Mouse (Mus musculus): ENCODE measurements around the gene Rpl36.

Gene Rpl36

DNA sequence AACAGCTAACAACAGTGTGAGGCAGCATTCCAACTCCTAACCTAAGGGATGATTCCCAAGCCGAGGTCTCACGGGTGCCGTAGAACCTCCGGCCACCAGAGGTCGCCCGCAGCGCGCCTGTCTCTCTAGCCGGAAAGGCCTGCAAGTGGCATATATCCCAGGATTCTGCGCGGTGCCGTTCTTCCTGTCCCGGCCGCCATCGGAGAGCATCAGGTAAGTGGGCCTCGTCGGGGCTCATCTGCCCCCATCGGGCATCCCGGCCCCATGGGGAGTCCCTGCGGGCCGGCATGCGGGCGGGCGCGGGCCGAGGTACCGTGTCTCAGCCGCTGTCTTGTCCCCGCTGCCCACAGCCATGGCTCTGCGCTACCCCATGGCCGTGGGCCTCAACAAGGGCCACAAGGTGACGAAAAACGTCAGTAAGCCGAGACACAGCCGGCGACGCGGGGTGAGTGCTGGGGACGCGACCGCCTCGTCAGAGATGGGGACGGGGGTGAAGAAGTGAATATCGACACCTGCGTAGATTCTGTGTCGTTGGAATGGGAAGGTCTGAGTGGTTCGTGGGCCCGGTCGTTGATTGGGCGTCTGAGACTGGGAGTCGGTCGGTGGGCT lies at the start of gene Rpl36:
Gene Rpl36, plus strand, starts transcription at position 181 of the 609 bp plus-strand sequence.
- DNase-seq (ENCODE audit: low spot score) = peak; percentile 97

GRCm38 (mm10) chr17:56566293-56566692 lies 46.9 kb upstream of the Rpl36 start:
- DNase-seq (ENCODE audit: low spot score) = no peak

DNA sequence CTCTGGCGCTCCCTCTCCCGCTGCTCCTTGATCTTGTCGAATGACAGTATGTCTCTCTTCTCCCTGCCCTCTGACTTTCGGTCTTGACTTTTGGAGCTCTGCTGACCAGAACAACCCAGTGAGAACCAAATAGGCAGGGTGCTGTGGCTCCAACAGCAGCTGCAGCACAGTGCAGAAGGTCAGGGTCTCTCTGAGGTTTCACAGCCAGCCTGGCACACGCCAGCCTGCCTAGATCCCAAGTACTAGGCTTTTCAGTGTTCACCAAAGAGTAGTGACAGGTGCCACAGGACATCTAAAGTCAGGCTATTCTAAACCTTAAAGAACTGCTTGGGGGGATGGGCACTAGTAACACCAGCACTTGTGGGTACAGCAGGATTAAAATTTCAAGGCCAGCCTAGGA lies 46.3 kb upstream of the Rpl36 start:
- no peak for DNase-seq (ENCODE audit: low spot score)

DNA sequence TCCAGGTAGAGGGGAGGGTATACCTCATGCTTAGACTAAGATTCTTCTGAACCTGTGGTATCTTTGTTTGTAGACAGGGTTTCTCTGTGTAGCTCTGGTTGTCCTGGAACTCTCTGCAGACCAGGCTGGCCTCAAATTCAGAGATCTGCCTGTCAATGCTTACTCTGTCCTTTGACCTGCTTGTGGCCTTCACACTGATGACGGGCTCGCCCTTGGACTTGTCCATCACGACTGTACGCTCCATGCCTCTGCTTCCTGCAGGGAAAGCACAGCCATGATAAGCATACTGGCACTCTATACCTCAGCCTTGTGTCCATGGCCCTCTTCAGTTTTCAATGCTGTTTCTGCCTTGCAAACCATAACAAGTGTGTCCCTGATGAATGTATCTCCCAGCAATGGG lies 45.8 kb upstream of the Rpl36 start:
- no peak for DNase-seq (ENCODE audit: low spot score)

- no peak for DNase-seq (ENCODE audit: low spot score)
Observed at GRCm38 (mm10) chr17:56570287-56570686, 42.9 kb upstream of the Rpl36 start.

- DNase-seq (ENCODE audit: low spot score) = peak; percentile 36
Observed at GRCm38 (mm10) chr17:56572154-56572553, 41.1 kb upstream of the Rpl36 start.

DNA sequence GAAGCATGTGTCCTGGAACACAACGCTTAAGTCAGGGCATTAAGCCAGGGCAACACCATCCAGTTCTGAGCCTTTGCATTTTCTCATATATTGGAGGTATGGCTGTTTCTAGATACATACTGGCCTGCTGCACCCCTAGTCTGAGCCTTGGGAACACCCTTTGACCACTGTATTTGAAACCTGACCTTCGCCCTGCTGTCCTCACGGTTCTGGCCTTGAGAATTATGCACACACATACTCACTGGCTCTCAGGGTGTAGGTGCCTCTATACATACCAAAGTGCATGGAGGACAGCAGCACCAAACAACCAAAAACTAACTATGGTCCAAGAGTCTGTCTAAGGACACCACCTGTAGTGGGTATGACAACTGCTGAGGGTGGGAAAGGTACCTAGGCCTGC lies 40.3 kb upstream of the Rpl36 start:
- no peak for DNase-seq (ENCODE audit: low spot score)

DNA sequence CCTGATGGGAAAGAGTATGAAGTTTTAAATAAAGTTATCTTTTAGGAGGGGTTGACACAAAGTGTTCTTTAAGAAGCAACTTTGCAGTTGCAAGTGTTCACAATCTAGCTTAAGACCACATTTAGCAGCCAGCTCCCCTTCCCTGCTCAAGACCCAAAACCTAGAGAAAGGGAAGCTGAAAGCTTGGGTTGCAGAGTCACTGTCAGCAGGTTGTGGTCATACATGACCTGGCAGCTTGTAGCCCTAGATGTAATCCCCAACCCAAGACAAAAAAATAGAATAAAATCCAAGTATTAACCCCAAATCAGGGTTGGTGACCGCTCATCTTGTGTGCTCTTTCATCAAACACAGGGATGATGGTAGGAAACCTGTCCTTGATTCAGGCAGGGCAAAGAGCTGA lies 30.1 kb upstream of the Rpl36 start:
- DNase-seq (ENCODE audit: low spot score) = no peak

GRCm38 (mm10) chr17:56583611-56584256 lies 29.5 kb upstream of the Rpl36 start:
- peak; percentile 65 for DNase-seq (ENCODE audit: low spot score)

GRCm38 (mm10) chr17:56584257-56585130 lies 28.7 kb upstream of the Rpl36 start, which contains the start of the genes Safb2 and Safb:
Gene Safb2, minus strand, starts transcription at chr17:56584585.
Gene Safb, plus strand, starts transcription at chr17:56584825.
- peak; percentile 100 for DNase-seq (ENCODE audit: low spot score)

DNA sequence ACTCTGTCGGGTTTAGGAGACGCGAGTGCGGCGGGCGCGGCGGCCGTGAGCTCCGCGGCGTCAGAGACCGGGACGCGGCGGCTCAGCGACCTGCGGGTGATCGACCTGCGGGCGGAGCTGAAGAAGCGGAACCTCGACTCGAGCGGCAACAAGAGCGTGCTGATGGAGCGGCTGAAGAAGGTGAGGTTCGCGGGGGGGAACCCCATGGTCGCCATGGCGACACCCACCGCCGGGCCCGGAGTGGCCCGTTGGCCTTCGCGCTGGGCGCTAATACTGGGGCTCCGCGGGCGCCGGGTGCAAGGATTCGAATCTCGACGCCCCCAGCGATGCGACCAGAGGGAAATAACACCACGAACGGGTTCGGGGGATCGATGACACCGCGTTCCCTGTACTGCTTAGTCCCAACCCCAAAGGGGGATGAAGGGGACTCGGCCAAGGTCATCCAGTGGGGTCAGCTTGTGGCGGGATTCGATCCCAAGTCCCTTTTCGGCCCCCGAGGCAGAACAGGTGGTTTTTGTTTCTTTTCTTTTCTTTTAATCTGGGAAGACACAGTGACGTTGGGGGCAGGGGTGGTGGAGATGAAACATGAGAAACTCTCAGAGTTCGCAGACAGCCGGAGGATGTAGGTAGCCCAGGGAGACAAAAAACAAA lies 27.9 kb upstream of the Rpl36 start:
- DNase-seq (ENCODE audit: low spot score) = peak; percentile 68

GRCm38 (mm10) chr17:56587773-56588172 lies 25.4 kb upstream of the Rpl36 start:
- no peak for DNase-seq (ENCODE audit: low spot score)

- DNase-seq (ENCODE audit: low spot score) = no peak
Observed at GRCm38 (mm10) chr17:56588921-56589320, 24.3 kb upstream of the Rpl36 start.

DNA sequence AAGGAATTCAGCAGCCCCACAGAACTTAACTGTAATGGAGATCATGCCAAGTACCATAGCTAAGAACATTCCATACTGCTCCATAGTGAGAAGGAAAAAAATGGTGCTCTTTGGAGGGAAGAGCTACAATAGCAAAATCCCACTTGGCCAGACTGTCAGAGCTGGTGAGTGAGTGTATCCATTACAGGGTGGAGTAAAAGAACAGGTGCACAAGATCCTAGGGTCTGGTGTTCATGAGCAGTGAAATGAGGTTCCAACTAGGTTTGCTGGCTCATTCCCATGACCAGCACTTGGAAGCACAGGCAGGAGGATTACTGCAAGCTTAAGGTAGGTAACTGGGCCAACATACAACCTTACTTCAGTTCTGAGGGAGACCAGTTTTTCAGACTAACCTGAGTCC lies 20.7 kb upstream of the Rpl36 start:
- no peak for DNase-seq (ENCODE audit: low spot score)

DNA sequence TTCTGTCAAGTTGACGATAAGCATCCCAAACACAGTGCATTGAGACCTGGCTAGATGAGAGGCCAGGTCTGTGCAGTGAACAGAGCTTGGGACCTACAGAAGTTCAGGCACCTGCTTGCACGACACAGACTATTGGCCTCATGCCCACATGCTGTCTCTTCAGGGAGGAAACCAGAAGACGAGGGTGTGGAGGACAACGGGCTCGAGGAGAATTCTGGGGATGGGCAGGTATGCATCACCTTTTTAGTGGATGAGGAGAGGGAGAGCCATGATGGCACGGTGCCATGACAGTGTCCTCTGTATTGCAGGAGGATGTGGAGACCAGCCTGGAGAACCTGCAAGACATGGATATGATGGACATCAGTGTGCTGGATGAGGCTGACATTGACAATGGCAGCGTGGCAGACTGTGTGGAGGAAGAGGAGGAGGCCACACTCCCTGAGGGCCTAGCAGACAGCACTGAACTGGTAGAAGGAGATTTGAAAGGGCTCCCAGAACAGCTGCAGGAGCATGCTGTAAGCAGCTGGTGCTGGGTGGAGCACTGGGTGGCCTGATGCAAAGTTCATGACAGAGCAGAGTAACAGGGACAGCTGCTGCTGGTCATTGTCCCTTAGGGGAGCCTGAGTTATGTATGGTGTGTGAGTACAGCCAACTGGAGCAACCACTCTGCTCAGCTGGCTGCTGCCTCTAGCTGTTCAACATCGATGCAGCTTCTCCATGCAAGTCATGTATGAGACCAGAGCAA lies 19.5 kb upstream of the Rpl36 start:
- no peak for DNase-seq (ENCODE audit: low spot score)

DNA sequence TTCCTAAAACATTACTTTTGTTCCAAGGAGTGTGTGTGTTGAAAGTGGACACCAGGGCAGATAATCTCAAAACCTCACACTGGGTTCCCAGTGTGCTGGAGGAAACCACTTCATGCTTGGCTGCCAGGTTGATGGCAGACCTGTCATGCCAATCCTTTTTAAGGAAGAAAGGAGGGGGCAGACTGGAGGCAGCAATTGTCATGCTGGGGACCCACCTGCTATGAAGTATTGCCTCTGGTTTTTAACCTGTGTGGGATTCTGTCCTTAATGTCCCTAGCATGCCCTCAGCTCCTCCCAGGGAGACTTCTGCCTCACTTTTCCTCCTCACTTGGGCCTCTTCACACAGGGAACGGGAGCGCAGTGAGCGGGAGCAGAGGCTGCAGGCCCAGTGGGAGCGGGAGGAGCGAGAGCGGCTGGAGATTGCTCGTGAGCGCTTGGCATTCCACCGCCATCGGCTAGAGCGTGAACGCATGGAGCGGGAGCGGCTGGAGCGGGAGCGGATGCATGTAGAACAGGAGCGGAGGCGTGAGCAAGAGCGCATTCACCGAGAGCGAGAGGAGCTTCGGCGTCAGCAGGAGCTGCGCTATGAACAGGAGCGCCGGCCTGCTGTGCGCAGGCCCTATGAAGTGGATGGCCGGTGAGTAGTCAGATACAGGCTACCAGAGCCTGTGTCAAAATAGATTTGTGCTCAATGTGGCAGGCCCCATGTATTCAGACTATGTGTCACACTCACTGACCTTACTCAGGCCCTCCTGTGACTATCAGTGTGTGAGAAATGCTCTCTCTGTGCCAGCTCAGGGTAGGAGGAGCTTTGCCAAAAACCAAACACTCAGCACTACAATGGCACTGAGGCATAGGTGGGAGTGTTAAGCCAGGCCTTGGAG lies 9.8 kb upstream of the Rpl36 start:
- no peak for DNase-seq (ENCODE audit: low spot score)

- DNase-seq (ENCODE audit: low spot score) = no peak
Observed at GRCm38 (mm10) chr17:56604070-56604380, 9.2 kb upstream of the Rpl36 start.

- no peak for DNase-seq (ENCODE audit: low spot score)
Observed at GRCm38 (mm10) chr17:56604422-56604821, 8.8 kb upstream of the Rpl36 start.

- no peak for DNase-seq (ENCODE audit: low spot score)
Observed at GRCm38 (mm10) chr17:56605431-56605830, 7.8 kb upstream of the Rpl36 start.

DNA sequence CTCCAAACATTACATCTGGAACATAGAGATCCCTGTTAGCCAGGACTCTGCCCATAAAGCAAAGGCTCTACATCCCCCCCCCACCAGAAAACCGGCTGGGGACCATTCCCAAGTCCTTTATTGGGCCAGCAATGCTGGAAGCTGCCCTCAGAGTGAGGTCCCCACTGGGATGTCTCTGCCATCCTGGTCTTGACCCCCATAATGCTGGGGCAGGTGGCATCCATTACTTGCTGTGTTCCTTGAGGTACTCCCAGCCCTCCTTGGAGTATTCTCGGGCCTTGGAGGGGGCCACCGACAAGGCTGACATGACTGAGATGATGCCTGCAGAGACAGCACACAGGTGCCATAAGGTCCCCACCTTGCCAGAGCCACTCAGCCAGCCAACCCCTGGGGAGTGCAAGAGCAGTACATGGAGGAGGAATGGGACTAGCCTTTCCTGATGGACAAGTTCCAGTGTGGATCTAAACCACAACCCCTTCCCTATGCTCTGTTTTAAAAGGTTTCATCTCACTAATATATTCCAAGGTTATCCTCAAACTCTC lies 5.6 kb upstream of the Rpl36 start:
- no peak for DNase-seq (ENCODE audit: low spot score)

GRCm38 (mm10) chr17:56608699-56609098 lies 4.5 kb upstream of the Rpl36 start:
- DNase-seq (ENCODE audit: low spot score) = no peak
